Mouse (Mus musculus): ENCODE measurements around the gene St5. TPM values are rescaled to one million over a fixed set of nuclear protein-coding genes. Genes with fewer than 3 reads are reported as not detected.

The St5 gene
- polyA plus RNA-seq, 1 experiment: 46.2 TPM

GRCm38 (mm10) chr7:109734806-109735205 lies 31.4 kb upstream of the St5 start:
- Histone ChIP-seq H3K4me1 (ENCODE audit: control insufficient read depth, insufficient read depth, low read length) (no peaks in the 10 kb centered on the region), H3K4me3 (replicated peaks; ENCODE audit: control insufficient read depth, low read depth, low read length) (no peak overlapping the region), H3K27ac (ENCODE audit: control insufficient read depth, insufficient read depth, low read depth, low read length, poor library complexity) (no peak overlapping the region)
- WGBS: 80% methylated on average over 4 of the region's 4 CpGs
- TF ChIP-seq POLR2A (IDR thresholded peaks at IDR 0.05; ENCODE audit: borderline replicate concordance, control insufficient read depth, low read depth, low read length) (no peak), CTCF (IDR thresholded peaks at IDR 0.05; ENCODE audit: control insufficient read depth, insufficient read depth, low read length) (no peak)

- Histone ChIP-seq H3K4me3 (replicated peaks; ENCODE audit: control insufficient read depth, low read depth, low read length) (no peak within 1 kb of the TSS), H3K4me1 (ENCODE audit: control insufficient read depth, insufficient read depth, low read length) (no peaks in the 10 kb centered on the region), H3K27ac (ENCODE audit: control insufficient read depth, insufficient read depth, low read depth, low read length, poor library complexity) (no peak within 1 kb of the TSS)
- TF ChIP-seq POLR2A (IDR thresholded peaks at IDR 0.05; ENCODE audit: borderline replicate concordance, control insufficient read depth, low read depth, low read length) (no peak), CTCF (IDR thresholded peaks at IDR 0.05; ENCODE audit: control insufficient read depth, insufficient read depth, low read length) (no peak)
- WGBS: 83% methylated on average over 5 of the region's 5 CpGs
These were observed 28.2 kb upstream of the St5 start, which contains the start of gene Ascl3 for GRCm38 (mm10) chr7:109731626-109732025. Gene Ascl3, minus strand, starts transcription at chr7:109731726.

- no peak within 1 kb of the TSS for H3K27ac ChIP-seq (ENCODE audit: control insufficient read depth, insufficient read depth, low read depth, low read length, poor library complexity)
- 89% methylated on average over 5 of the region's 5 CpGs for WGBS
- no peak within 1 kb of the TSS for H3K4me3 ChIP-seq (replicated peaks; ENCODE audit: control insufficient read depth, low read depth, low read length)
- H3K4me1 ChIP-seq (ENCODE audit: control insufficient read depth, insufficient read depth, low read length): no peaks in the 10 kb centered on the region
- TF ChIP-seq CTCF (IDR thresholded peaks at IDR 0.05; ENCODE audit: control insufficient read depth, insufficient read depth, low read length) (no peak), POLR2A (IDR thresholded peaks at IDR 0.05; ENCODE audit: borderline replicate concordance, control insufficient read depth, low read depth, low read length) (no peak)
These were observed 20.3 kb upstream of the St5 start, which contains the start of gene BC051019 for GRCm38 (mm10) chr7:109723697-109724096. Gene BC051019, minus strand, starts transcription at chr7:109723850.

GRCm38 (mm10) chr7:109723114-109723513 lies 19.7 kb upstream of the St5 start:
- Histone ChIP-seq H3K27ac (ENCODE audit: control insufficient read depth, insufficient read depth, low read depth, low read length, poor library complexity) (no peak overlapping the region), H3K4me3 (replicated peaks; ENCODE audit: control insufficient read depth, low read depth, low read length) (no peak overlapping the region), H3K4me1 (ENCODE audit: control insufficient read depth, insufficient read depth, low read length) (no peaks in the 10 kb centered on the region)
- TF ChIP-seq CTCF (IDR thresholded peaks at IDR 0.05; ENCODE audit: control insufficient read depth, insufficient read depth, low read length) (no peak), POLR2A (IDR thresholded peaks at IDR 0.05; ENCODE audit: borderline replicate concordance, control insufficient read depth, low read depth, low read length) (no peak)
- 92% methylated on average over 8 of the region's 8 CpGs for WGBS

- Histone ChIP-seq H3K4me3 (replicated peaks; ENCODE audit: control insufficient read depth, low read depth, low read length) (no peak overlapping the region), H3K4me1 (ENCODE audit: control insufficient read depth, insufficient read depth, low read length) (no peaks in the 10 kb centered on the region), H3K27ac (ENCODE audit: control insufficient read depth, insufficient read depth, low read depth, low read length, poor library complexity) (no peak overlapping the region)
- no peak for TF ChIP-seq CTCF (IDR thresholded peaks at IDR 0.05; ENCODE audit: control insufficient read depth, insufficient read depth, low read length)
- no peak for TF ChIP-seq POLR2A (IDR thresholded peaks at IDR 0.05; ENCODE audit: borderline replicate concordance, control insufficient read depth, low read depth, low read length)
- 86% methylated on average over 2 of the region's 2 CpGs for WGBS
These were observed 19.2 kb upstream of the St5 start for GRCm38 (mm10) chr7:109722618-109723017.

- no peak overlapping the region for H3K27ac ChIP-seq (ENCODE audit: control insufficient read depth, insufficient read depth, low read depth, low read length, poor library complexity)
- 53% methylated on average over 9 of the region's 9 CpGs for WGBS
- TF ChIP-seq POLR2A (IDR thresholded peaks at IDR 0.05; ENCODE audit: borderline replicate concordance, control insufficient read depth, low read depth, low read length): no peak
- TF ChIP-seq CTCF (IDR thresholded peaks at IDR 0.05; ENCODE audit: control insufficient read depth, insufficient read depth, low read length): no peak
- no peak overlapping the region for H3K4me3 ChIP-seq (replicated peaks; ENCODE audit: control insufficient read depth, low read depth, low read length)
- H3K4me1 ChIP-seq (ENCODE audit: control insufficient read depth, insufficient read depth, low read length): no peaks in the 10 kb centered on the region
These were observed 15.9 kb upstream of the St5 start for GRCm38 (mm10) chr7:109719286-109719685.

GRCm38 (mm10) chr7:109713434-109713982 lies 10.1 kb upstream of the St5 start:
- no peaks in the 10 kb centered on the region for H3K4me1 ChIP-seq (ENCODE audit: control insufficient read depth, insufficient read depth, low read length)
- H3K4me3 ChIP-seq (replicated peaks; ENCODE audit: control insufficient read depth, low read depth, low read length): no peak overlapping the region
- TF ChIP-seq POLR2A (IDR thresholded peaks at IDR 0.05; ENCODE audit: borderline replicate concordance, control insufficient read depth, low read depth, low read length): no peak
- TF ChIP-seq CTCF (IDR thresholded peaks at IDR 0.05; ENCODE audit: control insufficient read depth, insufficient read depth, low read length): no peak
- no peak overlapping the region for H3K27ac ChIP-seq (ENCODE audit: control insufficient read depth, insufficient read depth, low read depth, low read length, poor library complexity)
- WGBS: 80% methylated on average over 2 of the region's 2 CpGs

- no peak overlapping the region for H3K4me3 ChIP-seq (replicated peaks; ENCODE audit: control insufficient read depth, low read depth, low read length)
- WGBS: 93% methylated on average over 7 of the region's 7 CpGs
- TF ChIP-seq POLR2A (IDR thresholded peaks at IDR 0.05; ENCODE audit: borderline replicate concordance, control insufficient read depth, low read depth, low read length) (no peak), CTCF (IDR thresholded peaks at IDR 0.05; ENCODE audit: control insufficient read depth, insufficient read depth, low read length) (no peak)
- H3K27ac ChIP-seq (ENCODE audit: control insufficient read depth, insufficient read depth, low read depth, low read length, poor library complexity): no peak overlapping the region
- no peaks in the 10 kb centered on the region for H3K4me1 ChIP-seq (ENCODE audit: control insufficient read depth, insufficient read depth, low read length)
These were observed 8.8 kb upstream of the St5 start for GRCm38 (mm10) chr7:109712198-109712597.

GRCm38 (mm10) chr7:109710069-109710468 lies 6.7 kb upstream of the St5 start:
- no peaks in the 10 kb centered on the region for H3K4me1 ChIP-seq (ENCODE audit: control insufficient read depth, insufficient read depth, low read length)
- no peak for TF ChIP-seq CTCF (IDR thresholded peaks at IDR 0.05; ENCODE audit: control insufficient read depth, insufficient read depth, low read length)
- no peak for TF ChIP-seq POLR2A (IDR thresholded peaks at IDR 0.05; ENCODE audit: borderline replicate concordance, control insufficient read depth, low read depth, low read length)
- H3K27ac ChIP-seq (ENCODE audit: control insufficient read depth, insufficient read depth, low read depth, low read length, poor library complexity): no peak overlapping the region
- H3K4me3 ChIP-seq (replicated peaks; ENCODE audit: control insufficient read depth, low read depth, low read length): no peak overlapping the region
- WGBS: 79% methylated on average over 1 of the region's 1 CpGs

All from bone marrow, adult 2 months (tissue).